Mouse (Mus musculus): ENCODE measurements around the gene Ddhd1.

DNA sequence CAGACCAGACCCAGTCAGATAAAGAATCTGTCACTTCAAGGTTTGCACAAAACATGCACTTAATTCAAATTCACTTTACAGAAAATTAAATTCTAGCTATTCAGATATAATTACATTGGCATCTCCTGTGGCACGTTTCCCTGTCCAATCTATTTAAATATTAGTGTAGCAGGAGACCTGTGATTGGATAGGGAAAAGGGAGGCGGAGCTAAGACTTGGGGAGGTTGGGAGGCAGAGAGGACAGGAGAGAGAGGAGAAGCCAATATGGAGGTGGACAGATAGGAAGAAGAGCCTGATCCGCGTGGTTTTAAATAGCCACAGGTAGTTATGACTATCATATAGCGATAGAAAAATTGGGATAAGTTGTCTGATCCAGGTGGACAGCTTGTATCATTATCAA lies 19.2 kb downstream of the Ddhd1 start:
- TF ChIP-seq CTCF (conservative IDR thresholded peaks at IDR 0.05 in 1 of 2, IDR thresholded peaks at IDR 0.05 in 1 of 2; ENCODE audit: low read depth in 2 of 2, low read length in 2 of 2) = no peak
- no peak for TF ChIP-seq MXI1 (IDR thresholded peaks at IDR 0.05; ENCODE audit: low read depth, low read length)
- TF ChIP-seq TCF12 (IDR thresholded peaks at IDR 0.05; ENCODE audit: low read depth, low read length) = no peak
- no peak for TF ChIP-seq ELF1 (IDR thresholded peaks at IDR 0.05; ENCODE audit: low read depth, low read length)
- TF ChIP-seq POLR2A (IDR thresholded peaks at IDR 0.05; ENCODE audit: low read depth, low read length) = no peak
- TF ChIP-seq MEF2A (IDR thresholded peaks at IDR 0.05; ENCODE audit: borderline replicate concordance, low read depth, low read length) = no peak
- TF ChIP-seq GABPA (IDR thresholded peaks at IDR 0.05; ENCODE audit: insufficient replicate concordance, low read depth, low read length) = no peak
- TF ChIP-seq BHLHE40 (IDR thresholded peaks at IDR 0.05; ENCODE audit: low read depth, low read length) = no peak
- TF ChIP-seq USF1 (IDR thresholded peaks at IDR 0.05; ENCODE audit: low read depth, low read length) = no peak

Data from CH12.LX (cell line).